Mouse (Mus musculus) heart, postnatal 0 days (tissue): ENCODE measurements around the gene Amz2. TPM values are rescaled to one million over a fixed set of nuclear protein-coding genes. Genes with fewer than 3 reads are reported as not detected.

Source experiments
- ATAC-seq: fragments of 200-750 bp; cut with Nextera tagmentation; 2 replicates; pipeline ENCODE4 v1.8.0; 2017; ENCODE audit warnings: low read depth, moderate number of reproducible peaks, moderate library complexity; ENCODE audit not compliant: insufficient read depth
- DNase-seq: peaks from one replicate; pipeline ENCODE4 v3.0.0-alpha.2; 2016; ENCODE audit warnings: low spot score
- H3K27ac ChIP-seq: fragments of 300-500 bp; sonication (generic); 2 replicates; pipeline ENCODE4 v1.5.1; 2014; ENCODE audit warnings: low read depth, mild to moderate bottlenecking
- H3K27me3 ChIP-seq: fragments of 300-500 bp; sonication (generic); 2 replicates; pipeline ENCODE4 v1.6.1; 2014; ENCODE audit warnings: low read length, mixed read lengths; ENCODE audit not compliant: control insufficient read depth, insufficient read depth
- H3K36me3 ChIP-seq: fragments of 300-500 bp; sonication (generic); replicated peaks from 2 replicates; pipeline ENCODE4 v1.6.1; 2014; ENCODE audit warnings: low read length, mixed read lengths; ENCODE audit not compliant: control insufficient read depth, insufficient read depth
- H3K4me1 ChIP-seq: fragments of 300-500 bp; sonication (generic); 2 replicates; pipeline ENCODE4 v1.6.1; 2014; ENCODE audit warnings: antibody characterized with exemption; ENCODE audit not compliant: control insufficient read depth, insufficient read depth
- H3K4me2 ChIP-seq: fragments of 300-500 bp; sonication (generic); 2 replicates; pipeline ENCODE4 v1.6.1; 2014; ENCODE audit warnings: low read depth, mild to moderate bottlenecking, low read length, moderate library complexity
- H3K4me3 ChIP-seq: fragments of 300-500 bp; sonication (generic); 2 replicates; pipeline ENCODE4 v1.5.1; 2014; ENCODE audit warnings: low read depth, low read length
- H3K9ac ChIP-seq: fragments of 300-500 bp; sonication (generic); replicated peaks from 2 replicates; pipeline ENCODE4 v1.6.1; 2014; ENCODE audit warnings: low read depth, low read length, mixed read lengths
- H3K9me3 ChIP-seq: fragments of 300-500 bp; sonication (generic); replicated peaks from 2 replicates; pipeline ENCODE4 v1.6.1; 2016; ENCODE audit warnings: low read length; ENCODE audit not compliant: control insufficient read depth
- CTCF ChIP-seq: IDR thresholded peaks from 2 replicates; pipeline ENCODE4 v1.5.1; 2016; ENCODE audit warnings: antibody characterized with exemption, control low read depth, low read depth
- EP300 ChIP-seq: IDR thresholded peaks from 2 replicates; pipeline ENCODE4 v1.6.1; 2016; ENCODE audit warnings: antibody characterized with exemption, low read depth
- WGBS: fragments of 180-500 bp; shearing (Covaris S2); extraction: QIAGEN DNeasy Blood & Tissue Kit; methylation state at CpG from one replicate; pipeline ENCODE4 v1.1.7; 2014; 5-methylcytosine and 5-hydroxymethylcytosine counted together
- polyA plus RNA-seq: library from polyadenylated mRNA; unstranded; fragments of >200 nt; fragmentation: Nextera tagmentation; extraction: Ambion mirVana; gene quantifications from 2 replicates; pipeline ENCODE4 v1.2.1, GENCODE M21; 2015
- total RNA-seq: library from RNA; depleted of rRNA; stranded (reverse); fragments of >200 nt; gene quantifications from 2 replicates; pipeline ENCODE4 v1.2.3, GENCODE M21; 2014; ENCODE audit warnings: low replicate concordance

Gene Amz2
- total and polyA plus RNA-seq, 2 experiments from 2014 or later: 33.7 to 65.6 TPM

- DNase-seq: no peak
- Histone ChIP-seq H3K4me1 (no peaks in the 10 kb centered on the region), H3K36me3 (peaks cover 45% of the 10 kb centered on the region), H3K27ac (no peak overlapping the region), H3K4me3 (no peak overlapping the region), H3K9me3 (no peaks in the 10 kb centered on the region), H3K9ac (no peak overlapping the region), H3K4me2 (no peak overlapping the region), H3K27me3 (no peaks in the 10 kb centered on the region)
- TF ChIP-seq EP300: no peak
- no peak for TF ChIP-seq CTCF
- WGBS: 82% methylated on average over 9 of the region's 9 CpGs
- ATAC-seq: no peak
These were observed 30.5 kb upstream of the Amz2 start for GRCm38 (mm10) chr11:109395291-109395690.

- no peak overlapping the region for H3K9ac ChIP-seq
- H3K9me3 ChIP-seq: no peaks in the 10 kb centered on the region
- no peak overlapping the region for H3K4me2 ChIP-seq
- no peaks in the 10 kb centered on the region for H3K4me1 ChIP-seq
- H3K36me3 ChIP-seq: no peaks in the 10 kb centered on the region
- WGBS: 86% methylated on average over 5 of the region's 5 CpGs
- TF ChIP-seq EP300 (no peak), CTCF (no peak)
- no peak for ATAC-seq
- DNase-seq: no peak
- no peak overlapping the region for H3K4me3 ChIP-seq
- H3K27me3 ChIP-seq: no peaks in the 10 kb centered on the region
- no peak overlapping the region for H3K27ac ChIP-seq
These were observed 19.3 kb upstream of the Amz2 start for GRCm38 (mm10) chr11:109406431-109406830.

GRCm38 (mm10) chr11:109410197-109410980 is 15.4 kb upstream of the Amz2 start:
- Histone ChIP-seq H3K4me3 (no peak overlapping the region), H3K4me2 (no peak overlapping the region), H3K9ac (no peak overlapping the region), H3K27me3 (no peaks in the 10 kb centered on the region), H3K4me1 (no peaks in the 10 kb centered on the region), H3K27ac (no peak overlapping the region), H3K36me3 (no peaks in the 10 kb centered on the region), H3K9me3 (no peaks in the 10 kb centered on the region)
- 82% methylated on average over 15 of the region's 15 CpGs for WGBS
- no peak for TF ChIP-seq CTCF
- TF ChIP-seq EP300: no peak
- DNase-seq (no peak), ATAC-seq (no peak)

GRCm38 (mm10) chr11:109413617-109414016 is 12.1 kb upstream of the Amz2 start, which contains the start of gene 9930022D16Rik:
Gene 9930022D16Rik (plus strand): TSS chr11:109413917.
- ATAC-seq (no peak), DNase-seq (no peak)
- Histone ChIP-seq H3K36me3 (no peaks in the 10 kb centered on the region), H3K9ac (no peak within 1 kb of the TSS), H3K9me3 (no peaks in the 10 kb centered on the region), H3K4me1 (no peaks in the 10 kb centered on the region), H3K27ac (no peak within 1 kb of the TSS), H3K4me2 (no peak within 1 kb of the TSS), H3K4me3 (no peak within 1 kb of the TSS), H3K27me3 (no peaks in the 10 kb centered on the region)
- WGBS: 73% methylated on average over 6 of the region's 6 CpGs
- TF ChIP-seq CTCF: no peak
- no peak for TF ChIP-seq EP300

- Histone ChIP-seq H3K27ac (no peak overlapping the region), H3K9ac (no peak overlapping the region), H3K4me1 (no peaks in the 10 kb centered on the region), H3K9me3 (no peaks in the 10 kb centered on the region), H3K4me3 (no peak overlapping the region), H3K36me3 (no peaks in the 10 kb centered on the region), H3K4me2 (no peak overlapping the region), H3K27me3 (no peaks in the 10 kb centered on the region)
- 84% methylated on average over 5 of the region's 5 CpGs for WGBS
- no peak for DNase-seq
- TF ChIP-seq CTCF (no peak), EP300 (no peak)
- no peak for ATAC-seq
These were observed 10.9 kb upstream of the Amz2 start for GRCm38 (mm10) chr11:109414802-109415201.
